Mouse (Mus musculus) urinary bladder, postnatal 4 days (tissue): Measurements from ENCODE around the gene Tsc22d4.

Experiments used
- DNase-seq, 2 experiments: peaks; one replicate each; pipeline ENCODE4 v3.0.0; 2021 to 2022; ENCODE audit warnings: low spot score in 2 of 2

Tsc22d4 gene

DNA sequence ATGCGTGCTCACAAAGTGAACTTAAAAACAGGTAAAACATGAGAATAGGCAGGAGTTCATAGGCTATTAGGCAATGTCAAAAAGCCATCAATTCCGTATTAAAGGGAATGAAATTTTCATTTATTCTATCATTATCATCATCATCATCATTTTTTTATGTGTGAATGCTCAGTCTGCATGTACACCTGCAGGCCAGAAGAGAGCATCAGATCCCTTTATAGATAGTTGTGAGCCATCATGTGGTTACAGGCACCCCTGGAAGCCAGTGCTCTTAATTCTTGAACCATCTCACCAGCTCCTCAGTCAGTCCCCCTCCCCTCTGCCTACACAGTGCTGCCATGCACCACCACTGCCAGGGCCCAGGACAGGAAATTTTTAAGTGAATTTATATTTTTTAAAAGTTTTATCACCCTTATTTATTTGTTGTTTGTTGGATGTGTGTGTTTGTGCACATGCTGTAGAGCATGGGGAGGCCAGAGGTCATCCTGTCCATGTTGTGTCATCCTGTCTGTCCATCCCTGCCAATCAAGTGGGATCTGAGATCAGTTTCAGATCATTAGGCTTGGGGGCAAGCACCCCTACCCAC lies 43.5 kb downstream of the Tsc22d4 start:
- no peak for DNase-seq

DNA sequence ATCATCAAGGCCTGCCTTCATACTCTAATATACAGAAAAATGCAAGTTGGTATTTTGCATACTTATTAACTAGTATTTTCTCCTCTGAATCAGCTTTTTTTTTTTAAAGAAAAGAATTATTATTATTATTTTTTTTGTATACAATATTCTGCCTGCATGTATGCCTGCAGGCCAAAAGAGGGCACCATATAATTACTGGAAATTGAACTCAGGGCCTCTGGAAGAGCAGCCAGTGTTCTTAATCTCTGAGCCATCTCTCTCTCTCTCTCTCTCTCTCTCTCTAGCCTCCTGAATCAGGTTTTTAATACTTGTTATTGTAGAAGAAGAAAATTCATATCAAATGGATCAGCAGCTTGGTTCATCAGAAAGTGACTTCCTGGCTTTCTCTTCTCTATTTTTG lies 46.0 kb downstream of the Tsc22d4 start:
- no peak for DNase-seq

DNA sequence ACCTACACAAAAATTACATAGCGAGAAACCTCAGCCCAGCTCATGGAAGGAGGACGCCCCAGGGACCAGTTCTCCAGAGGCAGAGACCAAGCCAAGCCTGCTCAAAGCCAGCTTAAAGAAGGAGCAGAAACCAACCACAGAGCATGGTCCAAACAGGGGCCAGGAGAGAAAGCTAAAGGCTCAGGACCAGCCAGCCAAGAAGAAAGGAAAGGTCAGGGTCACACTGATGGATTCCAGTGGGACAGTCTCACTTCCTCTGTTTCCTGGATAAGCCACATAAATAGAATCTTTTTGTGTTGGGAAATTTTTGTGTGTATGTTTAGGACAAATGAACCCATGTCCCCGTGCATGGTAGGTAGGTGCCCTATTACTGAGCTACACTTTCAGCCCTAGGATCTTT lies 51.1 kb downstream of the Tsc22d4 start:
- no peak for DNase-seq

- DNase-seq: no peak
These were observed 55.4 kb downstream of the Tsc22d4 start for GRCm38 (mm10) chr5:137800917-137801316.

DNA sequence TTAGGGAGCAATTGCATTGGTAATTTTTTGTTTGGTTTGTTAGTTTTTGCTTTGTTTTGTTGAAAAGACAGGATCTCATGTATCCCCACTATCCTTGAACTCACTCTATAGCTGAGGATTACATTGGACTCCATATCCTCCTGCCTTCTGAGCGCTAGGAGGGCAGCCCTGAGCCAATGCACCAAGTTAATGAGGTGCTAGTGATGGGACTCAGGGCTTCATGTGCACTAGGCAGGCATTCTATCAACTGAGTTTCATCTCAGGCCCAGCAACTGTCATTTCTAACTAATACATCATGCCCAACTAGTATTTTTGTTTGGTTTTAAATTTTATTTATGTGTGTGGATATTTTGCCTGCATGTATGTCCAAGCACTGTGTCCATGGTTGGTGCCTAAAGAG lies 60.6 kb downstream of the Tsc22d4 start:
- DNase-seq: no peak

GRCm38 (mm10) chr5:137808316-137808715 lies 62.8 kb downstream of the Tsc22d4 start:
- peak in 1 of 2 experiments; percentile 6 for DNase-seq

DNA sequence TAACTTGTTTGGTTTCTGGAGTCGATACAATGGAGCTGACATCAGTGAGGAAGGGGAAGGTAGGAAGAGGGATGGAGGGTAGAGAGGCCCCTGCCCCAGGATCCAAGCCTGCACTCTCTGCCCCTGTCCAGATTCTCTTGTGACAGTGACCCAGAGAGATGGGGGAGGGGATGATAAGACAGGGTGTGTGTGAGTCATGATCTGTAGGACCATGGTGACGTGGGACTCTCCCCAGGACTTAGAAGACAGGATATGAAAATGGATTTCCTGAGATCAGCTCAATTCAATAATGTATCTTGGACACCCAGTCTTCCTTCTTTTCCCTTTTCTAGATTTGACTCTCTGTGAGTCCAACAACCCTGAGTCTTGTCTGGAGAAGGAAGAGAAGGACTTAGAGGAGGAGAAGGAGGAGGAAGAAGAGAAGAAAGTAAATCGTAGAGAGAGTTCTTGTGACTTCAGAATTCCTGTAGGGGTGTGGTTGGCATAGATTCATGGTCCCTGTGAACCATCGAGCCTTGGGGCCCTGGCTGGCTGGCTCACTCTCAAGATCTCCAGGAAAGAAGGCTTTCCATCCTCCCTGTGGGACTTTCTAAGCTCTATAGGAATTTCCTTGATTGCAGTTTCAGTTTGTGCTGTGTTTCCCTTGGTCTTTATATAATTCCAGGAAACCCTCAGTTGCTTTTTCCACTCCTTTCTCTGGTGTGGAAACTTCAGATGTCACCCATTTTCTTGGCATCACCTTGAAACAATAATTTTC lies 72.1 kb downstream of the Tsc22d4 start:
- peak in 1 of 2 experiments; percentile 20 for DNase-seq
